Mouse (Mus musculus) T-helper 1 cell (primary cell): ENCODE data around the gene Pik3r5.

Experiments used
- in situ Hi-C: fragments of 300-600 bp; cut with MboI, MseI; formaldehyde crosslinking; loops from one replicate; pipeline ENCODE4 v1.15.1; 2025; ENCODE audit warnings: high pct_unique_total_duplicates

Gene Pik3r5

GRCm38 (mm10) chr11:68519815-68520214, 87.9 kb downstream of the Pik3r5 start:
- in situ Hi-C loops, result no loop called here

DNA sequence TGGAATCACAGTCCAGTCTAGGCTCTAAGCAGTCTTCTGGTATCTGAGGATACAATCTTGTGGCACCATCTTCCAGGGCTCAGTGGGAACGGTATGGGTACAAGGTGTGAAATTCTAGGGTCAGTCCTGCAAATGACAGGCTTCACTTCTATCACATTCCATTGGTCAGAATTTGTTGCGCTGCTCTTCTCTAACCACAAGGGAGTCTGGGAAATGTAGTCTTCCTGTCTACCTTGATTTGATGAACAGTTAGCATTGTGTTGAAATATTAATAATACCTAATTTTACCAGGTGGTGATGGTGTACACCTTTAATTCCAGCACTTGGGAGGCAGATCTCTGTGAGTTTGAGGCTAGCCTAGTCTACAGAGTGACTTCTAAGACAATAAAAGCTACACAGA, 88.5 kb downstream of the Pik3r5 start:
- in situ Hi-C loops, result no loop called here

DNA sequence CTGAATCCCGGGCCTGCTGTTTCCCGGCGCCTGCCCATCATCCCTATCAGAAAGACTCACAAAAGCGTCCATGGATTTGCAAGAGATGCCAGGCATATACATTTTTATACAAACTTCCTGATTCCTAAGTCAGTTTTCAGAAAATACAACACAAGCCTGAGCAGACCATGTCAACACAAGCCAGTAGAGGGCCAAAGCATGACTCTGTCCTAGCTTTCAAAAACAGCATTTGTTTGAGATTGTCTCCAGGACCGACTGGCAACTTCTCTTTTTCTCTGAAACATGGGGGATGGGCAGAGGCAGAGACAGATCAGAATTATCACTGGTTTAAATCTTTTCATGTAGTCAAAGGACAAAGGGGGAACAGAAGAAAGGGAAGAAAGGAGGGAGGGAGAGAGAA, 89.4 kb downstream of the Pik3r5 start:
- in situ Hi-C loops, result no loop called here

- in situ Hi-C loops, result no loop called here
Observed at GRCm38 (mm10) chr11:68526441-68526840, 94.5 kb downstream of the Pik3r5 start.

GRCm38 (mm10) chr11:68531066-68531806, 99.3 kb downstream of the Pik3r5 start:
- in situ Hi-C loops, result no loop called here

DNA sequence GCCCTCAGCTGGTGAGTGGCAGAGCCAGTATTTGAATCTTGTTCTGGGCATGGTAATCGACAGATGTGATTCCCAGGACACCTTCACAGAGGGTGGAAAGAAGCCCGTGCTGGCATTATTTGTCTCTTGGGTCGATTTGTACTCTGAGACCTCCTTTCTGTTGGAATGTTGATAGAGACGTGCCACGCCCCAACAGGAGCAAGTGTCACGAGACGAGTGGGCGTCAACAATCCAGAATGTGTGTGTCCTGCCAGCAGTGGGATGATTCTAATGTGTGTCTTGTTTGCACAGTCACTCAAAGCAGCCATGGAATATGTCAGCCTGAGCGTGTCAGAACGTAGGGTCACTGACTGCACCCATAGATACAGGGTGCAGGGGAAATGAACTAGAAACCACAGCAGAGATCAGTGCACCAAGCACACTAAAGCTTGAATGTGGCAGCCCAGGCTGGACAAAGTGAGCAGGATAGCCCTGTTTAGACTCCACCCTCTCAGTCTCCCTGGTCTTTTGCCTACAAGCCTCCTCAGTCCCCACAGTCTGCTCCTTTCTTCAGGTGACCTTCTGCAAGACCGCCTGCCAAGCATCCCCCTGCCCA, 100.1 kb downstream of the Pik3r5 start:
- in situ Hi-C loops, result no loop called here

GRCm38 (mm10) chr11:68532773-68533172, 100.9 kb downstream of the Pik3r5 start:
- in situ Hi-C loops, result no loop called here

DNA sequence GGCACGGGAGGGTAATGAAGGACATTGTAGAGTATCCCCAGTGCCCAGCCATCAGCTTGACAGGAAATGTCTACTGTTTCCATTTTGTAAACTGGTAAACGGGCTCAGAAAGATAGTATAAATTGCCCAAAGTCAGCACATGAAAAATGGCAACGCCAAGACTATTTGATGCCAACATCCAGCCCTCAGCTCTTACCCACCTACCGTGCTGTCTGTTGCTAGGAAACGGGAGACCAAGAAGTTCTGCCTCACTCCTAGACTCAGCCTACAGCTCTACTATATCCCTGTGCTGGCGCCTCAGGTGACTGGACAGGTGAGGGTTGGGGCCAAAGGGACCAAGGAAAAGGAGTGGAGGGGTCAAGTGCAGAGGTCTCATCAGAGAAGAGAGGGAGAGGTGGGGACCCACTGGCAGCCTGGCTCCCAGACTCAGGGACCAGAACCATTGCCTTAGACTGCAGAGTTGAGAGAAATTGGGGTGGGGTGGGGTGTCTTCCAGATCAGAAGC, 102.1 kb downstream of the Pik3r5 start:
- in situ Hi-C loops, result no loop called here

- in situ Hi-C loops, result no loop called here
Observed at GRCm38 (mm10) chr11:68536026-68536425, 104.1 kb downstream of the Pik3r5 start.

DNA sequence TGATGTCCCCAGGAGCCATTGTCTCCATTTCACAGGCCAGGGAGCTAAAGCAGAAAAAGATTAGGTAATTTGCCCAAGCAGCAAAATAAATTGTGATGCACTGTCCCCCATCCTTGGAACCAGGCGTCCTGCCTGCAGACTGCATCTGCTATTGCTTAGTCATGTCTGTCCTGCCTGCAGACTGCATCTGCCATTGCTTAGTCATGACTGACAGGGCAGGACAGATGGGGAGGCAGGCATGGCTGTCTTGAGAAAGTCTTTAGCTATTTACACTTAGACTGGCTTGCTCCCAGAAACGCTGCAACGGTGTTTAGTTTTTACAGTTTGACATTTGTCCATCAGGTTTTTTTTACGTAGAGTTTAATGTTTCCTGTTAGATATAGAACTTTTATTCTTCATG, 104.5 kb downstream of the Pik3r5 start:
- in situ Hi-C loops, result no loop called here

DNA sequence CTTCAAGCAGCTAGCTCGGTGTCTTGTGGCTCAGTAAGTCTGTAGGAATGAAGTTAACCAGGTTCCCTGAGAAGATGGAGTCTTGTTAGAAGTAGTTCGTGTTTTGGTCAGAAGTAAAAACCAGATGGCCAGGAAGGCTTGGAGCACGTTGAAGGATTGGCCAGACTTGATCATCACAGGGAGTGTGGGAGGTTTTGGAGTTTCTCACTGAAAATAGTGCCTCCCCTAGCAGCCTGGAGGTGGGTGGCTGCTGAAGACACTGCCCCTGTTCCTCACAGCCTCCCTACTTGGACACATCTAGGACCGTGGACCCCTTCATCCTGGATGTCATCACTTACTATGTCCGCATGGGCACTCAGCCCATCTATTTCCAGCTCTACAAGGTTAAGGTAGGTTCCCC, 107.7 kb downstream of the Pik3r5 start:
- in situ Hi-C loops, result no loop called here

DNA sequence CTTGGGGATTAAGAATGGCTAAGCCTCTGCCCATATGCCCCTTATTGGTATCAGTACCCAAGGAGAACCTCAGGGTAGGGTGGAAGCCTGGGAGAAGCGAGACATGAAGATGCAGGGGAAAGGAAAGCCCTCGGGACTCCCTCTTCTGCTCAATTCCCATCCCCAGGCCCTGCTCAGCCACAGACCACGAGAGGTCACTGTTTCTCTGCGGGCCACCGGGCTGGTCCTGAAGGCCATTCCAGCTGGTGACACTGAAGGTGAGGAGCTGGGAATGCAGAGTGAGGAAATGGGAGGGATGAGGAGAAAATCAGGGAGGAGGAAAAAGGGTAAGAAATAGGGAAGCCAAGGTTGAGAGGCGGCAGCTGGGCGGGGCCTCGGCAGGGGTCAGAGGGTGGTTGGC, 112.6 kb downstream of the Pik3r5 start:
- in situ Hi-C loops, result no loop called here

- in situ Hi-C loops, result no loop called here
Observed at GRCm38 (mm10) chr11:68545172-68545571, 113.3 kb downstream of the Pik3r5 start.

DNA sequence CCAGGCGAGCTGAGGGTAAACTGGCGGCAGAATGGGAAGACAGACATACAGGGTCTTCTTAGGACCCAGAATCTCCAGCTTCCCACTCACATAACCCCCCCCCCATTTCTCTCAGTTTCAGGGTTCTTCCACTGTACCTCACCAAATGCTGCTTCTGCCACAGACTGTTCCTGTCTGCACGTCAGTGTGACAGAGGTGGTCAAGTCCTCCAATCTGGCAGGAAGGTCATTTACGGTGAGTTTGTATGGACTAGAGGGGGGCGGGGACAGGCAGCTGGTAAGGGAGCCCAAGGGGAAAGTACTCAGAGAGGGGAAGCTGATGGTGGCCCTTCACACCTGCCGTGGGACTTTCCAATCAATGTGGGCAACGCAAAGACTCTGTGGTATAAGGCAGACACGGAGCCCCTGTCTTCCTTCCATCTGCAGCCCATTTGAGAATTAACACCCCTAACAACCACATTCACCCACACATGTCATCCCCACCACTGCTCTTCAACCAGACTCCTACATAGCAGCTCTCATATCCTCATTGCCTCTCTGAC, 113.8 kb downstream of the Pik3r5 start:
- in situ Hi-C loops, result no loop called here
